Mouse (Mus musculus) C2C12 (cell line): Measurements from ENCODE around the gene Tgfb1i1.

Experiments used
- CTCF ChIP-seq: IDR thresholded peaks from one replicate; pipeline ENCODE4 v1.5.1; 2011; ENCODE audit not compliant: control insufficient read depth, insufficient read depth, insufficient read length
- FOSL1 ChIP-seq: IDR thresholded peaks from one replicate; pipeline ENCODE4 v1.8.0; 2011; ENCODE audit warnings: mild to moderate bottlenecking, low read length; ENCODE audit not compliant: poor library complexity, insufficient read depth, severe bottlenecking

DNA sequence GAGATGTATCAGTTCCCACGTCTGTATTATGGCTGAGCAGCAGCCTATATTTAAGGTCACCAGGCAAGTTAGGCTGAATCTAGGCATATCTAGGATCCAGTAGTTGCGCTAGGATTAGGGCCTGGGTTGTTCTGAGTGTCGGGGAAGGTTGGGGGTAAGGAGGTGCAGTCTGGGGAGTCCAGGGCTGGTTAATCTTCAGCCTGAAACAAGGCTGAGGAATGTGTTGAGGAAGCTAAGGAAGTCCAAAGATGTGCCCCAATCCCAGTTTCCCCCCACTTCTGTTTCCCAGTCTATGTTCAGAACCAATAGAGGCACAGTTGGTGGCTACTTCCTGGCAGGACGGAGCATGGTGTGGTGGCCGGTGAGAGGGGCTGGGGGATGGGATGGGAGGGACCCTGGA is 19.4 kb downstream of the Tgfb1i1 start:
- TF ChIP-seq FOSL1 (no peak), CTCF (no peak)
